Mouse (Mus musculus) hindbrain, embryonic 16.5 days (tissue): ENCODE data around the gene Ficd. TPM values are rescaled to one million over a fixed set of nuclear protein-coding genes. Genes with fewer than 3 reads are reported as not detected.

Source experiments
- ATAC-seq: fragments of 200-750 bp; cut with Nextera tagmentation; 2 replicates; pipeline ENCODE4 v1.8.0; 2017; ENCODE audit warnings: moderate TSS enrichment, moderate library complexity
- H3K27ac ChIP-seq: fragments of 300-500 bp; sonication (generic); 2 replicates; pipeline ENCODE4 v1.5.1; 2014; ENCODE audit warnings: low read depth, mild to moderate bottlenecking, control low read depth, low read length, moderate library complexity
- H3K27me3 ChIP-seq: fragments of 300-500 bp; sonication (generic); replicated peaks from 2 replicates; pipeline ENCODE4 v1.6.1; 2014; ENCODE audit warnings: low read length; ENCODE audit not compliant: control insufficient read depth, insufficient read depth
- H3K36me3 ChIP-seq: fragments of 300-500 bp; sonication (generic); 2 replicates; pipeline ENCODE4 v1.6.1; 2014; ENCODE audit warnings: mild to moderate bottlenecking, low read length, moderate library complexity, mixed read lengths; ENCODE audit not compliant: control insufficient read depth, insufficient read depth
- H3K4me1 ChIP-seq: fragments of 300-500 bp; sonication (generic); 2 replicates; pipeline ENCODE4 v1.6.1; 2014; ENCODE audit warnings: low read depth, low read length; ENCODE audit not compliant: control insufficient read depth, insufficient read depth
- H3K4me2 ChIP-seq: fragments of 300-500 bp; sonication (generic); 2 replicates; pipeline ENCODE4 v1.6.1; 2014; ENCODE audit warnings: mild to moderate bottlenecking, low read length, control low read depth, moderate library complexity
- H3K4me3 ChIP-seq: fragments of 300-500 bp; sonication (generic); 2 replicates; pipeline ENCODE4 v1.5.1; 2014; ENCODE audit warnings: mild to moderate bottlenecking, low read length, control low read depth, moderate library complexity
- H3K9ac ChIP-seq: fragments of 300-500 bp; sonication (generic); 2 replicates; pipeline ENCODE4 v1.6.1; 2014; ENCODE audit warnings: low read depth, mild to moderate bottlenecking, control low read depth, low read length, moderate library complexity
- H3K9me3 ChIP-seq: fragments of 300-500 bp; sonication (generic); 2 replicates; pipeline ENCODE4 v1.6.1; 2014; ENCODE audit warnings: mild to moderate bottlenecking, low read length, moderate library complexity; ENCODE audit not compliant: control insufficient read depth
- WGBS: fragments of 180-500 bp; shearing (Covaris S2); extraction: QIAGEN DNeasy Blood & Tissue Kit; methylation state at CpG from one replicate; pipeline ENCODE4 v1.1.7; 2014; 5-methylcytosine and 5-hydroxymethylcytosine counted together
- polyA plus RNA-seq: library from polyadenylated mRNA; unstranded; fragments of >200 nt; fragmentation: Nextera tagmentation; extraction: Ambion mirVana; gene quantifications from 2 replicates; pipeline ENCODE4 v1.2.1, GENCODE M21; 2015

Gene Ficd
- 10.9 and 11.1 TPM in 2 replicates for polyA plus RNA-seq

- Histone ChIP-seq H3K27me3 (no peaks in the 10 kb centered on the region), H3K27ac (peak within 1 kb of the TSS; percentile 94), H3K9ac (peak within 1 kb of the TSS; percentile 78), H3K4me2 (peak within 1 kb of the TSS; percentile 94), H3K9me3 (no peaks in the 10 kb centered on the region), H3K36me3 (peaks cover 12% of the 10 kb centered on the region), H3K4me3 (peak within 1 kb of the TSS; percentile 70), H3K4me1 (peaks cover 19% of the 10 kb centered on the region)
- ATAC-seq = peak; percentile 97
- under 1% methylated on average over 60 of the region's 71 CpGs for WGBS
These were observed at the start of gene Ficd for GRCm38 (mm10) chr5:113735345-113736112. Gene Ficd (plus strand): TSS chr5:113735803.

GRCm38 (mm10) chr5:113687514-113687913, 48.1 kb upstream of the Ficd start:
- no peaks in the 10 kb centered on the region for H3K36me3 ChIP-seq

GRCm38 (mm10) chr5:113690069-113690548, 45.5 kb upstream of the Ficd start:
- Histone ChIP-seq H3K27me3 (no peaks in the 10 kb centered on the region), H3K4me2 (peak overlapping the region; percentile 40), H3K36me3 (no peaks in the 10 kb centered on the region), H3K4me3 (no peak overlapping the region), H3K4me1 (peaks cover 20% of the 10 kb centered on the region), H3K9ac (0 out of 2 replicates have a peak overlapping the region, but pooled peaks have one; percentile 28), H3K27ac (no peak overlapping the region), H3K9me3 (no peaks in the 10 kb centered on the region; the same call in 1 of the 2 replicates)
- peak; percentile 71 for ATAC-seq
- 29% methylated on average over 15 of the region's 15 CpGs for WGBS

More at GRCm38 (mm10) chr5:113687514-113687913, 48.1 kb upstream of the Ficd start:
- no peaks in the 10 kb centered on the region for H3K27me3 ChIP-seq
- WGBS = 85% methylated on average over 5 of the region's 5 CpGs
- H3K27ac ChIP-seq = no peak overlapping the region
- H3K4me2 ChIP-seq = no peak overlapping the region
- no peak overlapping the region for H3K4me3 ChIP-seq
- H3K9me3 ChIP-seq = no peaks in the 10 kb centered on the region
- ATAC-seq = no peak
- no peak overlapping the region for H3K9ac ChIP-seq
- peaks cover 15% of the 10 kb centered on the region for H3K4me1 ChIP-seq

- WGBS = 85% methylated on average over 2 of the region's 2 CpGs
- Histone ChIP-seq H3K4me2 (no peak overlapping the region), H3K36me3 (no peaks in the 10 kb centered on the region), H3K27me3 (no peaks in the 10 kb centered on the region), H3K4me3 (no peak overlapping the region), H3K9me3 (no peaks in the 10 kb centered on the region; the same call in 1 of the 2 replicates), H3K9ac (no peak overlapping the region), H3K27ac (no peak overlapping the region), H3K4me1 (peaks cover 21% of the 10 kb centered on the region)
- ATAC-seq = peak; percentile 40; the same call in 1 of the 2 replicates
These were observed 44.7 kb upstream of the Ficd start for GRCm38 (mm10) chr5:113690866-113691265.

GRCm38 (mm10) chr5:113693196-113693755, 42.3 kb upstream of the Ficd start:
- Histone ChIP-seq H3K9ac (no peak overlapping the region), H3K4me3 (no peak overlapping the region), H3K4me2 (no peak overlapping the region), H3K27me3 (no peaks in the 10 kb centered on the region), H3K4me1 (peaks cover 21% of the 10 kb centered on the region), H3K36me3 (no peaks in the 10 kb centered on the region), H3K9me3 (no peaks in the 10 kb centered on the region; the same call in 1 of the 2 replicates), H3K27ac (no peak overlapping the region)
- 89% methylated on average over 8 of the region's 8 CpGs for WGBS
- no peak for ATAC-seq

- no peak overlapping the region for H3K4me3 ChIP-seq
- H3K27ac ChIP-seq = no peak overlapping the region
- H3K9me3 ChIP-seq = no peaks in the 10 kb centered on the region; the same call in 1 of the 2 replicates
- peaks cover 21% of the 10 kb centered on the region for H3K4me1 ChIP-seq
- no peaks in the 10 kb centered on the region for H3K36me3 ChIP-seq
- no peaks in the 10 kb centered on the region for H3K27me3 ChIP-seq
- no peak for ATAC-seq
- H3K4me2 ChIP-seq = no peak overlapping the region
- WGBS = 57% methylated on average over 4 of the region's 4 CpGs
- H3K9ac ChIP-seq = no peak overlapping the region
These were observed 41.6 kb upstream of the Ficd start for GRCm38 (mm10) chr5:113694000-113694399.

- peaks cover 17% of the 10 kb centered on the region for H3K4me1 ChIP-seq
- ATAC-seq = no peak
- H3K4me3 ChIP-seq = no peak overlapping the region
- H3K9me3 ChIP-seq = no peaks in the 10 kb centered on the region; the same call in 1 of the 2 replicates
- H3K9ac ChIP-seq = no peak overlapping the region
- no peaks in the 10 kb centered on the region for H3K36me3 ChIP-seq
- H3K4me2 ChIP-seq = no peak overlapping the region
- WGBS = 39% methylated on average over 5 of the region's 5 CpGs
- no peak overlapping the region for H3K27ac ChIP-seq
- no peaks in the 10 kb centered on the region for H3K27me3 ChIP-seq
These were observed 41.2 kb upstream of the Ficd start for GRCm38 (mm10) chr5:113694415-113694814.

- H3K4me3 ChIP-seq = no peak overlapping the region
- no peaks in the 10 kb centered on the region for H3K9me3 ChIP-seq
- WGBS = 79% methylated on average over 19 of the region's 19 CpGs
- H3K36me3 ChIP-seq = no peaks in the 10 kb centered on the region
- peaks cover 12% of the 10 kb centered on the region for H3K4me1 ChIP-seq
- no peak overlapping the region for H3K9ac ChIP-seq
- ATAC-seq = no peak
- H3K27ac ChIP-seq = no peak overlapping the region
- no peak overlapping the region for H3K4me2 ChIP-seq
- no peaks in the 10 kb centered on the region for H3K27me3 ChIP-seq
These were observed 35.1 kb upstream of the Ficd start for GRCm38 (mm10) chr5:113700388-113701023.
